Mouse (Mus musculus) embryonic fibroblast, embryonic 13.5 days (primary cell): ENCODE measurements around the gene Sorcs2. TPM values are rescaled to one million over a fixed set of nuclear protein-coding genes. Genes with fewer than 3 reads are reported as not detected.

Experiments
- H3K27ac ChIP-seq: 2 replicates; pipeline ENCODE4 v1.5.1; 2012; ENCODE audit warnings: low read length, control low read depth, inconsistent platforms; ENCODE audit not compliant: insufficient read depth
- H3K4me1 ChIP-seq: 2 replicates; pipeline ENCODE4 v1.6.1; 2011; ENCODE audit warnings: low read length; ENCODE audit not compliant: control insufficient read depth, insufficient read depth
- H3K4me3 ChIP-seq: 2 replicates; pipeline ENCODE4 v1.5.1; 2011; ENCODE audit warnings: mild to moderate bottlenecking, control low read depth, low read length; ENCODE audit not compliant: insufficient read depth
- CTCF ChIP-seq: IDR thresholded peaks from 2 replicates; pipeline ENCODE4 v1.5.1; 2011; ENCODE audit warnings: mild to moderate bottlenecking, control low read depth, low read length, moderate library complexity, borderline replicate concordance; ENCODE audit not compliant: insufficient read depth
- POLR2A ChIP-seq: IDR thresholded peaks from 2 replicates; pipeline ENCODE4 v1.6.1; 2011; ENCODE audit warnings: low read depth, mild to moderate bottlenecking, control low read depth, low read length, moderate library complexity
- polyA plus RNA-seq: library from polyadenylated mRNA; stranded (reverse); fragments of >200 nt; gene quantifications from 2 replicates; pipeline ENCODE4 v1.2.4, GENCODE M21; 2011; ENCODE audit warnings: low read depth; ENCODE audit not compliant: missing spikeins, insufficient read length

Gene Sorcs2
- polyA plus RNA-seq, 1 experiment: 67.1 TPM

GRCm38 (mm10) chr5:36188310-36188709 is 209.6 kb downstream of the Sorcs2 start:
- TF ChIP-seq CTCF: no peak
- no peak for TF ChIP-seq POLR2A
- 0 out of 2 replicates have a peak, but pooled peaks cover 4% of the 10 kb centered on the region for H3K4me1 ChIP-seq
- no peak overlapping the region for H3K4me3 ChIP-seq
- H3K27ac ChIP-seq: no peak overlapping the region; the same call in 1 of the 2 replicates

- H3K27ac ChIP-seq: no peak overlapping the region
- no peak overlapping the region for H3K4me3 ChIP-seq
- peaks cover 7% of the 10 kb centered on the region; the same call in 1 of the 2 replicates for H3K4me1 ChIP-seq
- TF ChIP-seq POLR2A: no peak
- TF ChIP-seq CTCF: no peak
Observed at GRCm38 (mm10) chr5:36186294-36187053, 211.5 kb downstream of the Sorcs2 start.

- no peak for TF ChIP-seq POLR2A
Observed at GRCm38 (mm10) chr5:36182326-36182725, 215.6 kb downstream of the Sorcs2 start.

GRCm38 (mm10) chr5:36179708-36180107 is 218.2 kb downstream of the Sorcs2 start:
- Histone ChIP-seq H3K27ac (no peak overlapping the region), H3K4me3 (no peak overlapping the region), H3K4me1 (peaks cover 3% of the 10 kb centered on the region; the same call in 1 of the 2 replicates)
- TF ChIP-seq POLR2A: no peak

More at GRCm38 (mm10) chr5:36182326-36182725, 215.6 kb downstream of the Sorcs2 start:
- no peak overlapping the region for H3K27ac ChIP-seq
- no peak overlapping the region for H3K4me3 ChIP-seq
- H3K4me1 ChIP-seq: peaks cover 3% of the 10 kb centered on the region; the same call in 1 of the 2 replicates

- H3K4me1 ChIP-seq: peaks cover 3% of the 10 kb centered on the region; the same call in 1 of the 2 replicates
- TF ChIP-seq CTCF (no peak), POLR2A (no peak)
- H3K4me3 ChIP-seq: no peak overlapping the region
- H3K27ac ChIP-seq: no peak overlapping the region
Observed at GRCm38 (mm10) chr5:36178785-36179184, 219.2 kb downstream of the Sorcs2 start.

- peaks cover 2% of the 10 kb centered on the region; the same call in 1 of the 2 replicates for H3K4me1 ChIP-seq
- H3K27ac ChIP-seq: no peak overlapping the region
- TF ChIP-seq POLR2A (no peak), CTCF (no peak)
- H3K4me3 ChIP-seq: no peak overlapping the region
Observed at GRCm38 (mm10) chr5:36178215-36178614, 219.7 kb downstream of the Sorcs2 start.

- TF ChIP-seq POLR2A (no peak), CTCF (no peak)
- H3K27ac ChIP-seq: no peak overlapping the region
- H3K4me1 ChIP-seq: no peaks in the 10 kb centered on the region
- H3K4me3 ChIP-seq: no peak overlapping the region
Observed at GRCm38 (mm10) chr5:36176873-36177272, 221.1 kb downstream of the Sorcs2 start.

- H3K4me1 ChIP-seq: no peaks in the 10 kb centered on the region
- TF ChIP-seq POLR2A (no peak), CTCF (no peak)
- no peak overlapping the region for H3K27ac ChIP-seq
- no peak overlapping the region for H3K4me3 ChIP-seq
Observed at GRCm38 (mm10) chr5:36176409-36176808, 221.5 kb downstream of the Sorcs2 start.

- TF ChIP-seq CTCF (no peak), POLR2A (no peak)
- Histone ChIP-seq H3K4me3 (no peak overlapping the region), H3K27ac (no peak overlapping the region), H3K4me1 (no peaks in the 10 kb centered on the region)
Observed at GRCm38 (mm10) chr5:36174569-36175115, 223.3 kb downstream of the Sorcs2 start.

GRCm38 (mm10) chr5:36168963-36169650 is 228.8 kb downstream of the Sorcs2 start:
- H3K4me1 ChIP-seq: no peaks in the 10 kb centered on the region
- no peak overlapping the region for H3K27ac ChIP-seq
- TF ChIP-seq POLR2A: no peak
- TF ChIP-seq CTCF: no peak
- H3K4me3 ChIP-seq: no peak overlapping the region
